8 mouse cellular contexts compared by ENCODE assay signal in the genomic region with DNA sequence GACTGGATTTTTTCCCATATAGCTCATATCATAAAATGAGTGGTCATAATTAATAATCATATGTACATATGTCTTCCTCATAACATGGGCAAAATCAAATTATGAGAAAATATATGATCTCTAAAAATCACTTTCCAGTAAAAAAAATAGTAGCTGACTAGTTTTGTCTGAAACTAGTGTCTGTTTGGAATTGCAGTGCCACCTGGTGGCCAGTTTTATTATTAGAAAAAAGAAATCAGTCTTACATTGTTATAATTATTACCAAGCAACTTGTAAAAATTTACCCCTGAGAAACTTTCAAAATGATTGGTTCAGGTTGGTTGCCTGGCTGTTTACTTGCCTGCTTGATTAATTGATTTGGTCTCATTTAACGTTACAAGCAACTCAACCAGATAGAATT. TPM values are rescaled to one million over a fixed set of nuclear protein-coding genes. Genes with fewer than 3 reads are reported as not detected.
A peak's percentile ranks its signal among the peaks of the same experiment; 100 is the strongest.
DNase-seq lines count a peak whose midpoint lies in the region; ATAC-seq lines count a peak whose summit lies in the region.

No protein-coding gene starts in this region.

- 88% methylated on average over 1 of the region's 1 CpGs for WGBS in midbrain, embryonic 14.5 days
- 82% methylated on average over 1 of the region's 1 CpGs for WGBS in midbrain, embryonic 16.5 days

- H3K4me1 ChIP-seq in midbrain, embryonic 14.5 days (ENCODE audit: control insufficient read depth, insufficient read depth, low read length): no peaks in the 10 kb centered on the region
- no peaks in the 10 kb centered on the region for H3K4me1 ChIP-seq in midbrain, embryonic 16.5 days (ENCODE audit: control insufficient read depth, insufficient read depth, low read length)

- no peaks in the 10 kb centered on the region for H3K9me3 ChIP-seq in midbrain, embryonic 14.5 days (ENCODE audit: control insufficient read depth, low read length)
- H3K9me3 ChIP-seq in midbrain, embryonic 16.5 days (replicated peaks; ENCODE audit: control insufficient read depth, low read length, poor library complexity, severe bottlenecking): no peaks in the 10 kb centered on the region

- no peaks in the 10 kb centered on the region for H3K27me3 ChIP-seq in midbrain, embryonic 14.5 days (ENCODE audit: control insufficient read depth, insufficient read depth, low read length)
- no peaks in the 10 kb centered on the region for H3K27me3 ChIP-seq in midbrain, embryonic 16.5 days (ENCODE audit: control insufficient read depth, insufficient read depth, low read depth, low read length)

- DNase-seq in gastrocnemius, postnatal 10 days: peak; percentile 21
- no peak for DNase-seq in gastrocnemius, postnatal 14 days
- DNase-seq in midbrain, embryonic 14.5 days: peak; percentile 83
- DNase-seq in R1 (ENCODE audit: low read depth, low spot score): peak; percentile 34
- DNase-seq in heart, postnatal 10 days: peak; percentile 43 to 74
- peak; percentile 41 for DNase-seq in mesoderm, embryonic 11.5 days (ENCODE audit: low read depth, low spot score)

- H3K9ac ChIP-seq in midbrain, embryonic 14.5 days (replicated peaks; ENCODE audit: low read length): no peak overlapping the region
- no peak overlapping the region for H3K9ac ChIP-seq in midbrain, embryonic 16.5 days (ENCODE audit: low read depth, low read length)

- H3K4me2 ChIP-seq in midbrain, embryonic 14.5 days (ENCODE audit: low read length): no peak overlapping the region
- H3K4me2 ChIP-seq in midbrain, embryonic 16.5 days (ENCODE audit: low read length): no peak overlapping the region

- peaks cover 65% of the 10 kb centered on the region for H3K36me3 ChIP-seq in midbrain, embryonic 14.5 days (ENCODE audit: control insufficient read depth, insufficient read depth, low read length)
- peaks cover 23% of the 10 kb centered on the region for H3K36me3 ChIP-seq in midbrain, embryonic 16.5 days (ENCODE audit: control insufficient read depth, insufficient read depth, low read length)

- no peak overlapping the region for H3K4me3 ChIP-seq in midbrain, embryonic 14.5 days (replicated peaks; ENCODE audit: low read depth, low read length)
- H3K4me3 ChIP-seq in midbrain, embryonic 16.5 days (ENCODE audit: low read depth, low read length): no peak overlapping the region

- intact Hi-C loops in gastrocnemius, postnatal 14 days (cut with DNase I; ENCODE audit: low total_unique reads): loop anchor here (10.0 kb wide), 1 partner anchor 101 kb away; no protein-coding TSS in a partner anchor
- intact Hi-C loops in heart, postnatal 10 days (cut with DNase I): loop anchor here (2.0 to 5.0 kb wide), 2 partner anchors 88 to 105 kb away; no protein-coding TSS in a partner anchor

- H3K27ac ChIP-seq in midbrain, embryonic 14.5 days (replicated peaks; ENCODE audit: low read depth, low read length): no peak overlapping the region
- H3K27ac ChIP-seq in midbrain, embryonic 16.5 days (ENCODE audit: low read length): no peak overlapping the region

- no peak for ATAC-seq in midbrain, embryonic 14.5 days (ENCODE audit: low FRiP score, low TSS enrichment)
- ATAC-seq in midbrain, embryonic 16.5 days: no peak
- no peak for ATAC-seq in activated CD4-positive, CD25-positive, alpha-beta regulatory T cell, adult 4 months

RNA-seq across cellular contexts. Expression of a gene that starts 30.8 kb away (rescaled TPM):
- 1 to 10 TPM; 1.0 to 1.4 TPM for total RNA-seq in gastrocnemius, postnatal 10 days (2021)
- total RNA-seq in gastrocnemius, postnatal 14 days (2021): 1 to 10 TPM in 1 of 2 experiments, under 1 TPM in 1; 0.68 to 1.8 TPM
- 18.7 and 25.4 TPM in 2 replicates for polyA plus RNA-seq in midbrain, embryonic 14.5 days (2014; fragmentation: Nextera tagmentation; extraction: Ambion mirVana)
- 16.5 and 16.6 TPM in 2 replicates for polyA plus RNA-seq in midbrain, embryonic 16.5 days (2015; fragmentation: Nextera tagmentation; extraction: Ambion mirVana)
- 1 to 10 TPM; 1.3 to 1.5 TPM for total RNA-seq in heart, postnatal 10 days (2021)
- polyA plus RNA-seq in activated CD4-positive, CD25-positive, alpha-beta regulatory T cell, adult 4 months (2017; shearing (Covaris generic)): 1 to 10 TPM in 1 of 2 experiments, under 1 TPM in 1; 0.33 to 3.1 TPM

RNA-seq across cellular contexts. Expression of a gene that starts 42.3 kb away (rescaled TPM):
- total RNA-seq in gastrocnemius, postnatal 10 days (2021): 10 to 100 TPM; 32.5 to 40.7 TPM
- total RNA-seq in gastrocnemius, postnatal 14 days (2021): 10 to 100 TPM; 28.9 to 35.2 TPM
- 90.3 and 91.3 TPM in 2 replicates for polyA plus RNA-seq in midbrain, embryonic 14.5 days (2014; fragmentation: Nextera tagmentation; extraction: Ambion mirVana)
- 50.6 and 56.5 TPM in 2 replicates for polyA plus RNA-seq in midbrain, embryonic 16.5 days (2015; fragmentation: Nextera tagmentation; extraction: Ambion mirVana)
- 10 to 100 TPM; 45.9 to 56.7 TPM for total RNA-seq in heart, postnatal 10 days (2021)
- polyA plus RNA-seq in activated CD4-positive, CD25-positive, alpha-beta regulatory T cell, adult 4 months (2017; shearing (Covaris generic)): 10 to 100 TPM; 34.9 to 45.9 TPM

RNA-seq across cellular contexts. Expression of a gene that starts 42.4 kb away (rescaled TPM):
- 1 to 10 TPM; 4.4 to 4.7 TPM for total RNA-seq in gastrocnemius, postnatal 10 days (2021)
- total RNA-seq in gastrocnemius, postnatal 14 days (2021): 1 to 10 TPM; 3.3 to 3.9 TPM
- 11.7 and 15.8 TPM in 2 replicates for polyA plus RNA-seq in midbrain, embryonic 14.5 days (2014; fragmentation: Nextera tagmentation; extraction: Ambion mirVana)
- 19.2 and 22.3 TPM in 2 replicates for polyA plus RNA-seq in midbrain, embryonic 16.5 days (2015; fragmentation: Nextera tagmentation; extraction: Ambion mirVana)
- total RNA-seq in heart, postnatal 10 days (2021): 1 to 10 TPM; 6.0 to 6.2 TPM
- polyA plus RNA-seq in activated CD4-positive, CD25-positive, alpha-beta regulatory T cell, adult 4 months (2017; shearing (Covaris generic)): 1 to 10 TPM; 3.0 to 5.9 TPM

RNA-seq across cellular contexts. Expression of a gene that starts 42.4 kb away (rescaled TPM):
- 1 to 10 TPM; 2.5 to 4.4 TPM for total RNA-seq in gastrocnemius, postnatal 10 days (2021)
- total RNA-seq in gastrocnemius, postnatal 14 days (2021): 1 to 10 TPM; 2.9 TPM
- 8.2 and 11.3 TPM in 2 replicates for polyA plus RNA-seq in midbrain, embryonic 14.5 days (2014; fragmentation: Nextera tagmentation; extraction: Ambion mirVana)
- 8.3 and 9.1 TPM in 2 replicates for polyA plus RNA-seq in midbrain, embryonic 16.5 days (2015; fragmentation: Nextera tagmentation; extraction: Ambion mirVana)
- total RNA-seq in heart, postnatal 10 days (2021): 1 to 10 TPM; 4.5 to 5.1 TPM
- polyA plus RNA-seq in activated CD4-positive, CD25-positive, alpha-beta regulatory T cell, adult 4 months (2017; shearing (Covaris generic)): 1 to 10 TPM; 4.6 to 4.7 TPM
